Mouse (Mus musculus) ES-Bruce4 (cell line): ENCODE data around the gene Iqce.

Source experiments
- CTCF ChIP-seq: IDR thresholded peaks from one replicate; pipeline ENCODE4 v1.8.1; 2011; ENCODE audit warnings: low read depth, low read length
- POLR2A ChIP-seq: IDR thresholded peaks from one replicate; pipeline ENCODE4 v1.8.1; 2011; ENCODE audit warnings: low read length; ENCODE audit not compliant: insufficient read depth

GRCm38 (mm10) chr5:140701661-140702060 lies 517 bp downstream of the Iqce start:
- TF ChIP-seq CTCF (no peak), POLR2A (no peak)
